Mouse (Mus musculus) CH12.LX (cell line): ENCODE results near the gene Lama2. TPM values are rescaled to one million over a fixed set of nuclear protein-coding genes. Genes with fewer than 3 reads are reported as not detected.

Experiments used
- DNase-seq: peaks from one replicate; pipeline ENCODE4 v3.0.0-alpha.2; 2013; ENCODE audit errors: extremely low read depth
- H3K27ac ChIP-seq: 2 replicates; pipeline ENCODE4 v1.5.1; 2012; ENCODE audit warnings: low read depth, mild to moderate bottlenecking, control low read depth, moderate library complexity; ENCODE audit not compliant: insufficient read depth
- H3K27me3 ChIP-seq: replicated peaks from 2 replicates; pipeline ENCODE3; 2012; ENCODE audit warnings: inconsistent platforms
- H3K36me3 ChIP-seq, 2 experiments: replicated peaks in 1 of 2; 2 replicates each; pipeline versions ENCODE3 to v1.6.1; 2012; ENCODE audit warnings: inconsistent platforms in 1 of 2, low read length in 1 of 2, mild to moderate bottlenecking in 1 of 2, mixed read lengths in 1 of 2, moderate library complexity in 1 of 2; ENCODE audit not compliant: control insufficient read depth in 1 of 2, insufficient read depth in 1 of 2
- H3K4me1 ChIP-seq, 2 experiments: 2 replicates each; pipeline ENCODE4 v1.6.1; 2012; ENCODE audit warnings: inconsistent platforms in 1 of 2, moderate library complexity in 1 of 2; ENCODE audit not compliant: insufficient read depth in 2 of 2, control insufficient read depth in 1 of 2
- H3K4me2 ChIP-seq: 2 replicates; pipeline ENCODE4 v1.6.1; 2012; ENCODE audit warnings: low read depth, mild to moderate bottlenecking, control low read depth; ENCODE audit not compliant: poor library complexity, insufficient read depth, severe bottlenecking
- H3K4me3 ChIP-seq, 3 experiments: fragments of 150-350 bp in 1 of 3; sonication (generic) in 1 of 3; replicated peaks in 1 of 3; 2 replicates each; pipeline versions ENCODE3 to v1.5.1; 2011 to 2012; ENCODE audit warnings: low read depth in 2 of 3, low read length in 2 of 3, mild to moderate bottlenecking in 2 of 3, moderate library complexity in 2 of 3, control low read depth in 1 of 3, improper control_type of control experiment in 1 of 3, inconsistent platforms in 1 of 3, mixed read lengths in 1 of 3; ENCODE audit not compliant: poor library complexity in 1 of 3
- H3K79me2 ChIP-seq: replicated peaks from 2 replicates; pipeline ENCODE4 v1.6.1; 2012; ENCODE audit warnings: mild to moderate bottlenecking, moderate library complexity; ENCODE audit not compliant: control insufficient read depth, poor library complexity, insufficient read depth, severe bottlenecking; ENCODE audit errors: extremely low read depth
- H3K9ac ChIP-seq: 2 replicates; pipeline ENCODE4 v1.6.1; 2012; ENCODE audit warnings: low read depth, mild to moderate bottlenecking, control low read depth, moderate library complexity; ENCODE audit not compliant: insufficient read depth
- H3K9me3 ChIP-seq: replicated peaks from 2 replicates; pipeline ENCODE3; 2012; ENCODE audit warnings: low read length, inconsistent platforms, mixed read lengths
- BHLHE40 ChIP-seq: IDR thresholded peaks from 2 replicates; pipeline ENCODE4 v1.6.1; 2011; ENCODE audit warnings: mild to moderate bottlenecking, low read depth, low read length, improper control_type of control experiment
- CTCF ChIP-seq, 2 experiments: IDR thresholded peaks in 1 of 2; conservative IDR thresholded peaks in 1 of 2; 2 replicates each; pipeline ENCODE4 v1.5.1; 2011 to 2012; ENCODE audit warnings: low read depth in 2 of 2, low read length in 2 of 2, improper control_type of control experiment in 1 of 2, inconsistent platforms in 1 of 2, mild to moderate bottlenecking in 1 of 2, moderate library complexity in 1 of 2
- ELF1 ChIP-seq: IDR thresholded peaks from 2 replicates; pipeline ENCODE4 v1.6.1; 2014; ENCODE audit warnings: low read depth, mild to moderate bottlenecking, inconsistent platforms, low read length, improper control_type of control experiment
- HCFC1 ChIP-seq: IDR thresholded peaks from 2 replicates; pipeline ENCODE4 v1.6.1; 2012; ENCODE audit warnings: low read depth, mild to moderate bottlenecking, inconsistent platforms, low read length, improper control_type of control experiment
- IRF4 ChIP-seq: IDR thresholded peaks from 2 replicates; pipeline ENCODE4 v1.6.1; 2014; ENCODE audit warnings: low read depth, mild to moderate bottlenecking, inconsistent platforms, low read length, improper control_type of control experiment
- JUN ChIP-seq: IDR thresholded peaks from 2 replicates; pipeline ENCODE4 v1.6.1; 2011; ENCODE audit warnings: low read depth, mild to moderate bottlenecking, low read length, improper control_type of control experiment, moderate library complexity; ENCODE audit not compliant: insufficient read depth
- JUND ChIP-seq: conservative IDR thresholded peaks from 2 replicates; pipeline ENCODE4 v1.6.1; 2011; ENCODE audit warnings: low read depth, low read length, improper control_type of control experiment
- KAT2A ChIP-seq: IDR thresholded peaks from 2 replicates; pipeline ENCODE4 v1.6.1; 2012; ENCODE audit warnings: low read length, improper control_type of control experiment, inconsistent platforms; ENCODE audit not compliant: insufficient replicate concordance
- MAFK ChIP-seq: IDR thresholded peaks from 2 replicates; pipeline ENCODE4 v1.6.1; 2011; ENCODE audit warnings: low read length, improper control_type of control experiment; ENCODE audit not compliant: insufficient replicate concordance
- MAZ ChIP-seq: IDR thresholded peaks from 2 replicates; pipeline ENCODE4 v1.6.1; 2012; ENCODE audit warnings: low read depth, mild to moderate bottlenecking, inconsistent platforms, low read length, improper control_type of control experiment, moderate library complexity
- MEF2A ChIP-seq: IDR thresholded peaks from 2 replicates; pipeline ENCODE4 v1.6.1; 2014; ENCODE audit warnings: low read depth, mild to moderate bottlenecking, inconsistent platforms, low read length, improper control_type of control experiment, borderline replicate concordance
- MXI1 ChIP-seq: IDR thresholded peaks from 2 replicates; pipeline ENCODE4 v1.6.1; 2011; ENCODE audit warnings: mild to moderate bottlenecking, low read depth, low read length, improper control_type of control experiment
- MYC ChIP-seq: IDR thresholded peaks from 2 replicates; pipeline ENCODE4 v1.6.1; 2011; ENCODE audit warnings: low read depth, mild to moderate bottlenecking, improper control_type of control experiment, low read length
- NELFE ChIP-seq: IDR thresholded peaks from 2 replicates; pipeline ENCODE4 v1.6.1; 2011; ENCODE audit warnings: low read depth, low read length, improper control_type of control experiment
- PAX5 ChIP-seq: IDR thresholded peaks from 2 replicates; pipeline ENCODE4 v1.6.1; 2012; ENCODE audit warnings: low read length, inconsistent platforms, mixed read lengths
- POLR2A ChIP-seq: IDR thresholded peaks from 2 replicates; pipeline ENCODE4 v1.6.1; 2011; ENCODE audit warnings: low read depth, mild to moderate bottlenecking, improper control_type of control experiment, low read length
- RAD21 ChIP-seq: IDR thresholded peaks from 2 replicates; pipeline ENCODE4 v1.6.1; 2011; ENCODE audit warnings: low read depth, mild to moderate bottlenecking, low read length, improper control_type of control experiment, moderate library complexity
- SIN3A ChIP-seq: IDR thresholded peaks from 2 replicates; pipeline ENCODE4 v1.6.1; 2012; ENCODE audit warnings: low read length, improper control_type of control experiment, inconsistent platforms
- SMC3 ChIP-seq: IDR thresholded peaks from 2 replicates; pipeline ENCODE4 v1.6.1; 2011; ENCODE audit warnings: low read depth, low read length, improper control_type of control experiment
- TCF12 ChIP-seq: IDR thresholded peaks from 2 replicates; pipeline ENCODE4 v1.6.1; 2014; ENCODE audit warnings: low read depth, mild to moderate bottlenecking, inconsistent platforms, low read length, improper control_type of control experiment
- UBTF ChIP-seq: IDR thresholded peaks from 2 replicates; pipeline ENCODE4 v1.6.1; 2012; ENCODE audit warnings: low read depth, mild to moderate bottlenecking, inconsistent platforms, low read length, improper control_type of control experiment, moderate library complexity
- dilution Hi-C: fragments of 300-500 bp; cut with MboI; formaldehyde crosslinking; loops from 2 replicates; pipeline ENCODE4 v1.14.3; 2020; ENCODE audit warnings: low sequenced_read_pairs; ENCODE audit not compliant: extremely low pct_unique_long_range_greater_than_20kb, extremely low pct_ligation_motif_present
- in situ Hi-C: fragments of 300-500 bp; cut with MboI; formaldehyde crosslinking; loops from 3 replicates; pipeline ENCODE4 v1.14.3; 2019; ENCODE audit warnings: low sequenced_read_pairs, low pct_ligation_motif_present, low pct_unique_long_range_greater_than_20kb, mixed read lengths
- polyA plus RNA-seq: library from polyadenylated mRNA; unstranded; fragments of >175 nt; gene quantifications from 2 replicates; pipeline ENCODE4 v1.2.1, GENCODE M21; 2012; ENCODE audit warnings: low read depth; ENCODE audit not compliant: insufficient read length
- total RNA-seq, 2 experiments: library from RNA; depleted of rRNA; stranded (reverse); fragments of 300-350 nt in 1 of 2; fragments of >200 nt in 1 of 2; gene quantifications; 2 replicates each; pipeline ENCODE4 v1.2.3; 2012 to 2014

Lama2 gene
- total and polyA plus RNA-seq, 3 experiments = not detected

DNA sequence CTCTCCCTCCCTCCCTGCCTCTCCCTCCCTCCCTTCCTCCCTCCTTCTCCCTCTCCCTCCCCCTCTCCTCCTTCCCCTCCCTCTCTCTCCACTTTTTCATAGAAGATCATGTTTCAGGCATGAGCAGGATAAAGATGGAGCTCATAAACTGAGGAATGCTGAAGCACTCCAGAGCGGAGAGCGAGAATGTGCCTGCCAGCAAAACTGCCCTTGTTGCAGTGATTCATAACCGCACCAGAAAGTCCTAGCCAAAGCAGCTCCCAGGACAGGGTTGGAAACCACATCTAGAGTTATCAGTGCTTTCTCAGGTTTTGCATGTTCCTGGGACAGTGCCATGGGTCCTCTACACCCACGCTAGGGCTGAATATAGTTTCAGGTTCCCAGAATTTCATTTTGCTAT lies 555.9 kb downstream of the Lama2 start:
- DNase-seq = no peak
- Histone ChIP-seq H3K79me2 (no peaks in the 10 kb centered on the region), H3K36me3 (no peaks in the 10 kb centered on the region), H3K27me3 (no peaks in the 10 kb centered on the region), H3K27ac (no peak overlapping the region), H3K4me1 (no peaks in the 10 kb centered on the region), H3K4me2 (no peak overlapping the region), H3K9me3 (no peaks in the 10 kb centered on the region), H3K9ac (no peak overlapping the region), H3K4me3 (no peak overlapping the region)
- TF ChIP-seq PAX5 = no peak
- no peak for TF ChIP-seq SMC3
- no peak for TF ChIP-seq MAFK
- dilution Hi-C loops (no loop called here), in situ Hi-C loops (no loop called here)

DNA sequence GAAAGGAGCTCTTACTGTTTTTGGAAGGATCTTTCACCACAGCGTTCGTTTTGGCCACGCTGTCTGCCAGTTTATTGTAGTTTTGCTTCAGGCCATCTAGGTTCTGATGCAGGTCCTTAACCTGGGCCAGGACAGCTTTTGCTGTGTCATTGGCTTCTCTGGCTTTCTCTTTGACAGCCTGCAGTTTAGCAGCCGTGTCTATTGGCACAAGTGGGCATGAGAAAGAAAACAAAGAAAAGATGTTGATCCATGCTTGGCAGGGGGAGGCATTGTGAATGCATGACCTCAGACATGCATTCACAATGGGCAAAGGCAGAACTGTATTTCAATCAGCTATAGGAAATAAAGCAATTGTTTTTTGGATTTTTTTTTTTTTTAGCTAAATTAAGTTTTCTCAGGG lies 565.1 kb downstream of the Lama2 start:
- dilution Hi-C loops = no loop called here
- no peaks in the 10 kb centered on the region for H3K9me3 ChIP-seq
- no peak for DNase-seq
- H3K27ac ChIP-seq = no peak overlapping the region
- H3K9ac ChIP-seq = no peak overlapping the region
- H3K36me3 ChIP-seq = no peaks in the 10 kb centered on the region
- H3K4me1 ChIP-seq = no peaks in the 10 kb centered on the region
- H3K4me2 ChIP-seq = no peak overlapping the region
- no peaks in the 10 kb centered on the region for H3K79me2 ChIP-seq
- no peaks in the 10 kb centered on the region for H3K27me3 ChIP-seq
- no peak for TF ChIP-seq MEF2A
- no peak for TF ChIP-seq MYC
- no peak for TF ChIP-seq JUND
- TF ChIP-seq SIN3A = no peak
- TF ChIP-seq POLR2A = no peak
- TF ChIP-seq CTCF (conservative IDR thresholded peaks at IDR 0.05 in 1 of 2, IDR thresholded peaks at IDR 0.05 in 1 of 2; ENCODE audit: low read depth in 2 of 2, low read length in 2 of 2) = no peak
- no peak for TF ChIP-seq IRF4
- no peak for TF ChIP-seq RAD21
- no peak for TF ChIP-seq TCF12
- H3K4me3 ChIP-seq = no peak overlapping the region
- in situ Hi-C loops = no loop called here

DNA sequence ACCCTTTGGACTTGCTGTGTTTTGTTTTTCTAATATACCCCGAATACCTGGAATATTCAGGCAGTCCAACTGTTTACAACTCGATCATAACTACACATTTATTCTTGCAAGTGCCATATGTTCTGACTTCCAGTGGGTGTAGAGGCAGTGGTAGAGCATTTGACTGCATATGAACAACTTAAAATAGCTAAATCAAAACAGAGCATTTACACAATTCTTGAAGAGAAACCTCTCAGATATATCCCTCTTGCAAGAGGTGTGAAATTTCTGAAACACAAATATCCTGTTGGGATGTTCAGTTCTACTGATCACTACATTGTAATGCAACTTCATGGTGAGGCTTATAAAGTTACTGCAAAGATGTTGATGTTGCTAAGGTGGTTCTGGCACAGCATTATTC lies 572.4 kb downstream of the Lama2 start:
- no peak for TF ChIP-seq ELF1
- TF ChIP-seq NELFE = no peak
- no peak for TF ChIP-seq BHLHE40
- TF ChIP-seq HCFC1 = no peak
- TF ChIP-seq JUN = no peak
- TF ChIP-seq MXI1 = no peak
- TF ChIP-seq KAT2A = no peak
- no peak for TF ChIP-seq UBTF
- no peak for TF ChIP-seq TCF12
- TF ChIP-seq MAZ = no peak
- TF ChIP-seq MYC = no peak
- TF ChIP-seq, all 38 proteins: peak for 0
- Histone ChIP-seq H3K4me3 (no peak overlapping the region), H3K79me2 (no peaks in the 10 kb centered on the region), H3K9me3 (no peaks in the 10 kb centered on the region), H3K36me3 (no peaks in the 10 kb centered on the region), H3K4me2 (no peak overlapping the region), H3K4me1 (no peaks in the 10 kb centered on the region), H3K27me3 (no peaks in the 10 kb centered on the region), H3K27ac (no peak overlapping the region), H3K9ac (no peak overlapping the region)
- dilution Hi-C loops (no loop called here), in situ Hi-C loops (no loop called here)
- no peak for DNase-seq
